Mouse (Mus musculus): ENCODE data around the gene Prn.

Gene Prn

GRCm38 (mm10) chr2:131909683-131910572 is at the start of gene Prn, which contains the start of gene Prnp:
Prn (plus strand) TSS chr2:131909957.
Prnp (plus strand) TSS chr2:131909928.
- DNase-seq (ENCODE audit: low read depth): peak; percentile 89

DNA sequence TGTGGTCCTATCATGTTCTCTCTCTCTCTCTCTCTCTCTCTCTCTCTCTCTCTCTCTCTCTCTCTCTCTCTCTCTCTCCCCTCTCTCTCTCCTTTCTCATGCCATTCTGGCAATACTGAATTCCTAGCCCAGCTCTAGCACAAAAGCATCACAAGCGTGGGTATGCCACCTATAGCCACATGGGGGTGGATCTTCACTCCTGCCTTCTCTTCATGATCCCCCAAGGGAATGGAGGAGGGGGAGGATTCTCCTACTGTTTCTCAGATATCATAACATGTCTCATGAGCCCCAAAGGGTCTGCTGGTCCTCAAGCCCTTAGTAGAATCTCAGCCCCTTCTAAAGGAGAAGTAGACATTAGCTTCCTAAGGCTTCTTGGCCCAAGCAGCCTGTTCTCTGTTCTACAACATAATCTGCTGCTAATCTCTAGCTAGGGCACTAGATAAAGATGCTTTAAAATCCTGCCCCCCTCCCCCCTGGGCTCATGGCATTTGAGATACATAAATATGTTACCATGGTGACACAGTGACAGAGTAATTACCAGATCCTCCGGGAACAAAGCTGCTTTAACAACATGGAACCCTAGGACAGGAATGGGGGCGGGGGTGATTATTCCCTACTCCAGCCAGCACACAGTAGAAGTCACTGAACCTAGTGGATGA is 47.0 kb upstream of the Prn start:
- no peak for DNase-seq (ENCODE audit: low read depth)

- no peak for DNase-seq (ENCODE audit: low read depth)
Measured at GRCm38 (mm10) chr2:131863472-131863871, 46.3 kb upstream of the Prn start.

DNA sequence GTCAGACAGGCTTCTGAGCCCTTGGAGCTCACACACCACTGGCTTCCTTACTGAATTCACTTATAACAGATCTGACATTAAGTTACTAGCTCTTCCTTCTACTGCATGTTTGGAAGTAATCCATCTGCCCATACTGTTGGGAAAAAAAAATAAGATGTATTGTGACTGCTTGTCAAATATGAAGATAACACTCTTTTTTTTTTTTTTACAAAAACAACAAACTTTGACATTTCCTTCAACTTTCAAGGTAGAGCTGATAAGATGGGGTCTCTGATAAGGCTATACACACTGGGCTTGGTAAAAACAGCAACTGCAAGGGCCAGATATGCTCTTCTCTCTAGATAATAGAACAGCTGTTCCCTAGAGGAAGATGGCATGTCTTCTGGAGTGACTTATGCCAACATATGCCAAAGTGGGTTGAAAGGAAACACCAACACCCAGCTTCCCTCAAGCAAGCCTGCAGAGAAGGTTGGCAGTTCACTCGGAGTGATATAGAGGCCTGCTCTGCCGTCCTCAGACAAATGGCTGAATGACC is 45.4 kb upstream of the Prn start:
- no peak for DNase-seq (ENCODE audit: low read depth)

DNA sequence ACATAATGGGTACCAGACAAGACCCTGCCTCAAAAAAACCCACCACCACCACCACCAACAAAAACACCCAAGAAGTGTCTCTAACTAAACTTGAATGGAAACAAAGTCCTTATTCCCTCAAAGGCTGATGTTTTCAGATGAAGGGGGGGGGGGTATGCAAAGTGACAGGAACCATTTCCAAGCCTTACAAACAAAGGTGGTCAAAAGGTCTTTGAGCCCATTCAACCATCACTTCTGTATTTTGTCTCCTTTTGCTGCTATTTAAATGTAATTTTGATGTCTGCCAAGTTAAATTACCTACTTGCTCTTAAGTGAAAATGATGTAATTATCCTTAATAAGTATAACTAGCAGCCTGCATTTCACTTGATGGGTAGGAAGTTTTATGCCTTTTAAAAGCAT is 43.1 kb upstream of the Prn start:
- DNase-seq (ENCODE audit: low read depth): no peak

DNA sequence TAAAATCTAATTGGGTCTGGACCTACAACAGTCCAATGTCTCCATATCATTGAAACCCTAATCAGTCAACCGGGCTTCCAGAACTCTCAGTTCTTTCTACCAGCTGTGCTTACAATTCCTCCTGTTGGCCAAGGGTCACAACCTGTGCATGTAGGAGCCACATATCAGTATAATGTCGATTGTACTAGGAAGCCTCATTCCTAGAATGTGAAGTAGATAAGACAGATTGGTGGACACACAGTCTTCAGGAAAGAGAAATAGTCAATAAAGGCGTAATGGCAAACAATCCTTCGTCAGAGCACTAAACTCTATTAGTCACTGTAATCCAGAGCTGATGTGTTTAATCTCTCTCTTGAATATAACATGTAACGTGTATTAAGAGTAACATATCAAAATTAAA is 40.8 kb upstream of the Prn start:
- DNase-seq (ENCODE audit: low read depth): no peak

DNA sequence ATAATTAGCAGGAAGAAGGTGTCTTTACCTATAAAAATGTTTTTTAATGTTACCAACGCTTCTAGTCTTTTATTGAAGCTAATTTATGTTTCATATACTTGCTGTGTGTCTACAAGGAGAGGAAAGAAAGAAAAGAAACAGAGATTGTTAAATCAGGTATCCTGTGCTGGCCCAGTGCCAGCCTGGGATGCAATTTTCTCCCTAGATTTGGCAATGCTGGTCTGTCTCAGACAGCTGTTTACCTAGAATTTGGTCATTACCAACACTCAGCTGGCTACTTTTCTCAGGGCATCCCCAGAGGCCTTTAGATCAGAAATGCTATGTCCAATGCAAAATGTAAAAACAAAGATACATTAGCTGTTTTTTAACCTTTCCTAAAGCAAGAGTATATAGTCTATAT is 36.4 kb upstream of the Prn start:
- DNase-seq (ENCODE audit: low read depth): no peak

DNA sequence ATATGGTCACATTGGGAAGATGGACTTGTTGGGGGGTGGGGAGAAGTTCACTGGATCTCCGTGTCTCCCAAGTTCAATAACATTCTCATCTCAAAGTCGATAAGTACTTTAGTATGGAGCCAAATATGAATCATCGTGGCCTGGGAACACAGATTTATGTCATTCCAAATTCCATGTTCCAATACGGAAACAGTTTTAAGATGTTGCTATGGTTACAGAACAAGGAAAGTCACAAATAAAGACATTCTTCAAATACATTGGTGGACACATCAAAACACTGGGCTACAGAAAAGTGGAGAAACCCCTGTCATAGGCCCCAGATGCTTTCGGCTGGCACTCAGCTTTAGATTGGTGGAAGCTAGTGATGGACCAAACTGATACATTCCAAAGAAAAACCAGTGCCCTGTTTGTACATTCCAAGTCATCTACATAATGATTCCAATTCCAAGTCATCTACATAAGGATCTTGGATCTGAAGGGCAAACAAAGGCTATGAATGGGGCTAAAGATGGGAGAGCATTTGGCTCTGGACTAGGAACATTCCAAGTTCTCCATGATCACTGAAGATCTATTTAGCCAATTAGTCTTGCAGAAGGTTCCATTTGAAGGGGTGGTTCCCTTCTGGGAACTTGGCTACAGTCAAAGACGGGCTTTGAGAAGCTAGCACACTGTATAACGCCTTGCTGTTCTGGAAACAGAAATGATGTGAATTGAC is 33.0 kb upstream of the Prn start:
- DNase-seq (ENCODE audit: low read depth): peak; percentile 69

DNA sequence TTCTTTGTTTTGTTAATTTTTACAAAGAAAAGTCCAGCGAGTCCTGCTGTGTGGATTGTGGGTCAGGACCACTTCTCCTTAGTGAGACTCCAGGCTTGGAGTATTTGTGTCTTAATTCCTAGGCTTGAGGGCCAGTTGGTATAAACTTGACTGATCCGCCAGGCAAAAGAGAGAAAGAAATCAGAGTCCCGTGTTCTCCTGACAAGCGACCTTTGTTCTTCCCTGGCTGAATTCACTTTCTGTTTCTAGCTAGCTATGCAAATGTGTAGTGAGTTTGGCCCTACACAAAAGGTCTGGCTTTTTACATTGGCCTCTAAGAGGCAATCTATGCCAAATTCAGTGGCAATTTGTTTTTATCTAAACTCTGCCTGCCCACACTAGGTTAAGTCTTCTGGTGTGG is 28.0 kb upstream of the Prn start:
- DNase-seq (ENCODE audit: low read depth): no peak

- DNase-seq (ENCODE audit: low read depth): no peak
Measured at GRCm38 (mm10) chr2:131883136-131883535, 26.6 kb upstream of the Prn start.

GRCm38 (mm10) chr2:131886503-131887160 is 23.1 kb upstream of the Prn start:
- DNase-seq (ENCODE audit: low read depth): no peak

DNA sequence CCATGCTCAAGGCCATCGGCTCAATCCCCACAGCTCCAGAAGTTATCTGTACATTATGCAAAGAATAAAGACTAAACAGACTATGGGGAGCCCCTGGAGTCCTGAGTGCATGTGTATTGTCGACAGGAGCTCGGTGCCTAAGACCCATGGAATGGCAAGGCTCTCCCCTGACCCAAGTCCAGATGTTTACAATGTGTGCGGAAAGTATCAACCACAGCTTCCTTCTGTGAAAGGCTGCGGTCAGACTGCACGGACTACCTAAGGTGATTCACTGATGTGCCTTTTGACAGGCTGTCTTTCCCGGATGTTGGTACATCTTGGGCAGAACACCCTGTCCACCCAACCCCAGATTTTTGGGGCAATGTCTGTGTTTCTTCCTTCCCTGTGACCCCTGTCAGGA is 21.5 kb upstream of the Prn start:
- no peak for DNase-seq (ENCODE audit: low read depth)

GRCm38 (mm10) chr2:131892534-131892933 is 17.2 kb upstream of the Prn start:
- no peak for DNase-seq (ENCODE audit: low read depth)

- DNase-seq (ENCODE audit: low read depth): no peak
Measured at GRCm38 (mm10) chr2:131895106-131895505, 14.7 kb upstream of the Prn start.

DNA sequence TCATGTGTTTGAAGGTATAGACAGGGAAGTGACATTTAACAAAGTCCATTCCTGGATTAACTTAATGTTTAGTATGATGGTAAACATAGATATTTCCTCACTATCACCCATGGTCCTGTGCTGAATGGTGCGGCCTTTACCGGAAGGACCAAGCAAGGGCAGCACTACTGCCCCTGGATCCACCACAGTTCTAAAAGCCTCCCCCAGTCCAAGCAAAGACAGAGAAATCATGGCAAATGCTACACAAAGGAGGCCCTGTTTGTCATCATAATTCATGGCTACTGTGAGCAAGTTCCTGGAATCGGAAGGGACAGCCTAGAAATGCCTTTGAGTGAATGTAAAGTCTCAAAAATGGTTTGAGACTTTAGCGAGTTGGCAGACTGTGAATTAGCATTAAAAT is 13.7 kb upstream of the Prn start:
- no peak for DNase-seq (ENCODE audit: low read depth)

GRCm38 (mm10) chr2:131897336-131898109 is 12.2 kb upstream of the Prn start:
- DNase-seq (ENCODE audit: low read depth): no peak

- DNase-seq (ENCODE audit: low read depth): no peak
Measured at GRCm38 (mm10) chr2:131902423-131902822, 7.3 kb upstream of the Prn start.

GRCm38 (mm10) chr2:131902867-131903266 is 6.9 kb upstream of the Prn start:
- DNase-seq (ENCODE audit: low read depth): peak; percentile 98

DNA sequence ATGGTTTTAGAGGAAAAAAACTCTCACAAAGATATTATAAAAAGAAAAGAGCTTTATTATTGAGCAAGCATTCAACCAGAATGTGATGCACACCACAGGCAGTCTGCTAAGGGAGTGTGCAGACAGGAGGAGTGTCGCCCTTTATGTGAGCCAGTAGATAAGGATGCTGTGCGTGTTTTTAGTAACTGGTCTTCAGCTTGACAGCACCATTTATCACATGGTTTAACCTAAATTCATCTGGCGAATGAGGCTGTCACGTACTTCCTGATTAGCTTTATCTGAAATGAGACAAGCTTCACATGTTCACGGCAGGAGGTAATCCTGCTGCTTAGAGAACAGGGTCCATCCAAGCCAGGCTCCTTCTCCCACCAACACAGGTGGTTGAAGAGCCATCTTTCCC is 4.7 kb upstream of the Prn start:
- no peak for DNase-seq (ENCODE audit: low read depth)

GRCm38 (mm10) chr2:131905776-131906175 is 4.0 kb upstream of the Prn start:
- no peak for DNase-seq (ENCODE audit: low read depth)

GRCm38 (mm10) chr2:131906266-131906665 is 3.5 kb upstream of the Prn start:
- no peak for DNase-seq (ENCODE audit: low read depth)

Measured in fibroblast of lung, adult 2 months (primary cell).